Mouse (Mus musculus) stomach, embryonic 16.5 days (tissue): ENCODE data around the gene Cdc7. TPM values are rescaled to one million over a fixed set of nuclear protein-coding genes. Genes with fewer than 3 reads are reported as not detected.
A peak's percentile ranks its signal among the peaks of the same experiment; 100 is the strongest.

Source experiments
- ATAC-seq: fragments of 200-750 bp; cut with Nextera tagmentation; 2 replicates; pipeline ENCODE4 v1.8.0; 2017; ENCODE audit warnings: moderate number of reproducible peaks, moderate TSS enrichment; ENCODE audit not compliant: insufficient read depth, low FRiP score
- H3K27ac ChIP-seq: fragments of 300-500 bp; sonication (generic); 2 replicates; pipeline ENCODE4 v1.5.1; 2014; ENCODE audit warnings: low read length
- H3K27me3 ChIP-seq: fragments of 300-500 bp; sonication (generic); 2 replicates; pipeline ENCODE4 v1.6.1; 2014; ENCODE audit warnings: low read length, control low read depth, mixed read lengths; ENCODE audit not compliant: control insufficient read depth, insufficient read depth
- H3K36me3 ChIP-seq: fragments of 300-500 bp; sonication (generic); 2 replicates; pipeline ENCODE4 v1.6.1; 2014; ENCODE audit warnings: low read length; ENCODE audit not compliant: control insufficient read depth, insufficient read depth
- H3K4me1 ChIP-seq: fragments of 300-500 bp; sonication (generic); 2 replicates; pipeline ENCODE4 v1.6.1; 2014; ENCODE audit warnings: low read length, control low read depth, mixed read lengths; ENCODE audit not compliant: control insufficient read depth, insufficient read depth
- H3K4me2 ChIP-seq: fragments of 300-500 bp; sonication (generic); 2 replicates; pipeline ENCODE4 v1.6.1; 2014; ENCODE audit warnings: low read depth, low read length, mixed read lengths
- H3K4me3 ChIP-seq: fragments of 300-500 bp; sonication (generic); replicated peaks from 2 replicates; pipeline ENCODE4 v1.5.1; 2014; ENCODE audit warnings: mild to moderate bottlenecking, low read length
- H3K9ac ChIP-seq: fragments of 300-500 bp; sonication (generic); 2 replicates; pipeline ENCODE4 v1.6.1; 2014; ENCODE audit warnings: low read length
- H3K9me3 ChIP-seq: fragments of 300-500 bp; sonication (generic); replicated peaks from 2 replicates; pipeline ENCODE4 v1.6.1; 2016; ENCODE audit warnings: low read length, control low read depth; ENCODE audit not compliant: control insufficient read depth
- WGBS: fragments of 180-500 bp; shearing (Covaris S2); extraction: QIAGEN DNeasy Blood & Tissue Kit; methylation state at CpG from one replicate; pipeline ENCODE4 v1.1.7; 2014; 5-methylcytosine and 5-hydroxymethylcytosine counted together
- polyA plus RNA-seq: library from polyadenylated mRNA; unstranded; fragments of >200 nt; fragmentation: Nextera tagmentation; extraction: Ambion mirVana; gene quantifications from 2 replicates; pipeline ENCODE4 v1.2.1, GENCODE M21; 2015

Gene Cdc7
- polyA plus RNA-seq, 1 experiment from 2014 or later: 42.6 TPM

DNA sequence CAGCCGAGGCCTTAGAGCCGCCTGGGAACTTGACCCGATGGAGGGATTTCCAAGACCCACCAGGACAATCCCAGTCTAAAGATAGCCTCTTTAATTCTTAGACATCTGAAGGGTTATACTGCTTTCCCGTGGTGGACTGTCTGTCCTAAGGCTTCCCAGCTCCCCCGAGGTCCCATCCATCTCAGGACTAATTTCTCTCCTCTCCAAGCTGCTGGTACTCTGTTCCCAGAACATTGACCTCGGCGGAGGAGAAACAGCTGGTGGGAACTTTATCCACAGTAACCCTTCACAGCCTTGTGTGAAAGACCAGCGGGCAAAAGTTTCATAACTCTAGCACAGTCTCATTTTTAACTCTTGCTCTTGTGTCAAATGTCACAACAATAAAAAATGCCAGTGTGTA, 25.1 kb downstream of the Cdc7 start:
- H3K27ac ChIP-seq: peak overlapping the region; percentile 82
- WGBS: 32% methylated on average over 8 of the region's 8 CpGs
- H3K4me3 ChIP-seq: no peak overlapping the region
- H3K4me2 ChIP-seq: no peak overlapping the region
- ATAC-seq: peak; percentile 70
- H3K9me3 ChIP-seq: no peaks in the 10 kb centered on the region
- H3K36me3 ChIP-seq: no peaks in the 10 kb centered on the region
- H3K9ac ChIP-seq: no peak overlapping the region
- H3K4me1 ChIP-seq: peaks cover 28% of the 10 kb centered on the region
- H3K27me3 ChIP-seq: no peaks in the 10 kb centered on the region

DNA sequence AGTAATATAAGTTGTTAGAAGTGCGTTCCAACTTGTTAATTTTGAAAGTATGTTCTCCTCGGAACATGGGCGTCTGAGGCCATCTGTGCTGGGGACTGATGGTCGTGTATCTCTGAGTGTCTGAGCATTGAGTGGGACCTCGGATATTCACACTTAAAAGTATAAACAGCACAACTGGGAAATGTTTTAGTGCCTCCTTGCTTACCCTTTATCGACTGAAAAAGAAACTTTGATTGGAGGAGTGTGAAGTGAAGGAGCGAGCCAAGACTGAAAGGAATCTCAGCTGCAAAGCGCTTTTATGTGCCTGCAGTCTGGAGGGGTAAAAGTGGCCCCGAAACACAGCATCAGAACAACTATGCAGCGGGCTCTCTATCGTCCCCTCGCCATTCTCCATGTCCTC, 25.7 kb downstream of the Cdc7 start:
- Histone ChIP-seq H3K4me1 (peaks cover 31% of the 10 kb centered on the region), H3K9me3 (no peaks in the 10 kb centered on the region), H3K4me2 (0 out of 2 replicates have a peak overlapping the region, but pooled peaks have one; percentile 5), H3K36me3 (no peaks in the 10 kb centered on the region), H3K4me3 (no peak overlapping the region), H3K27me3 (no peaks in the 10 kb centered on the region), H3K27ac (peak overlapping the region; percentile 85), H3K9ac (no peak overlapping the region)
- no peak for ATAC-seq
- 58% methylated on average over 12 of the region's 12 CpGs for WGBS

DNA sequence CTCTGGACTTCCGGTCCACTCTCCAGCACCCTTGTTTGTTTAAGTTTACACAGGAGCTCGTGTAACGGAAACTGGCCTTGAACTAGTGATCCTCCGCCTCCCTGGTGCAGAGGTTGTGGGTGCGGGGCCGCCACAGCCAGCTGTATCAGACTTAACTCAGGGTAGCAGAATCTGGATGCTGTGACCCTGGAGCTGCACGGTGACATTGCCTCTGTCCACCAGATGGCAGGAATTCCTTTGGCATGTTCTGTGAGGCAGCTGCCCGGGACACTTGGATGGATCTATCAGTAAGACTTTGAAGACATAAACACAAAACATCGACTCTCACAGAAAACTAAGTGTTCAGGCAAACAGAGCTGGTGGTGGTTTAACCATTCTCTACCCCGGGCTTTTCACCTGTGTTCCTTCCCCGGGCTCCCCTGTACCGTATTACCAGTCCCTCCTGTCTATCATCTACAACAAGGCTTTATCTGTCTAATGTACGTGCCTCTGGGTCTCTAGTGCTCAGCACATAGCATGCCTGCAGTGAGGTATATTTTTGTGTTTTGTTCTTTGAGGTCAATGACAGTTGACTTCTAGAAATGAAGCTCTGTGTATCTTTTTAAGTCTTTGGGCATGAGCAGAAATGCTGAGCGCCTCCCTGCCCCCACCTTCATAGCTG, 26.6 kb downstream of the Cdc7 start:
- no peaks in the 10 kb centered on the region for H3K36me3 ChIP-seq
- ATAC-seq: peak; percentile 59; the same call in 1 of the 2 replicates
- peak overlapping the region; percentile 85 for H3K27ac ChIP-seq
- H3K27me3 ChIP-seq: no peaks in the 10 kb centered on the region
- WGBS: 23% methylated on average over 14 of the region's 14 CpGs
- H3K9me3 ChIP-seq: no peaks in the 10 kb centered on the region
- H3K9ac ChIP-seq: no peak overlapping the region
- no peak overlapping the region for H3K4me3 ChIP-seq
- H3K4me2 ChIP-seq: 0 out of 2 replicates have a peak overlapping the region, but pooled peaks have one; percentile 4
- peaks cover 35% of the 10 kb centered on the region for H3K4me1 ChIP-seq

DNA sequence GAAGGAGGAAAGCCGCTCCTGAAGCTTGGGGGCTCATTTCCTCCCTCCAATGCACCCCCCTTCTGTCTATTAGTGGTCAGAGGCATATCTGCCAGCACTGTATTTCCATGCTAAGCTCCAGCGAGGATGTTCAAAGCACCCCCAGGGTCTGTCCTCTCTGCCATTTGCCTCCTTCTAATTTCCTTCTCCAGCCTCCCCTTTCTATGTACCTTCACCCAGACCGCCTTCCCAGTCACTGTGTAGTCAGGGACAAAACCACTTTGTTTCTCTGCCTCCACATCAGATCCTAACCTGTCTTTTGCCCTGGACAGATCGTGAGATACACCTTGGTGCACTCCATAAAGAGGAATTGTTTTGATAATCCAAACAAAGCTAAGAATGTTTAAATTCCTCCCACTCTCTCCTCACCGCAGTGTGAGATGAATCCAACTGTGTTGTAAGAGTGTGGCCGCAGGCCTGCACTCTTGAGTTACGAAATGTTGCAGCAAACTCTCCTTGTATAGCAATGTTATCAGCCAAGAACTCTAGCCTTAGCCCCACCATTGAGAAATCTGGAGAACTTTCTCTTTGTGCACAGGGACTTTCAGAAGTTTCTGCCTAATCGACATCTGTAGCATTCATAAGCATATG, 27.3 kb downstream of the Cdc7 start:
- no peaks in the 10 kb centered on the region for H3K9me3 ChIP-seq
- no peak overlapping the region for H3K4me2 ChIP-seq
- peaks cover 39% of the 10 kb centered on the region for H3K4me1 ChIP-seq
- no peaks in the 10 kb centered on the region for H3K27me3 ChIP-seq
- no peak overlapping the region for H3K9ac ChIP-seq
- H3K36me3 ChIP-seq: no peaks in the 10 kb centered on the region
- no peak overlapping the region for H3K4me3 ChIP-seq
- WGBS: 37% methylated on average over 8 of the region's 8 CpGs
- no peak for ATAC-seq
- peak overlapping the region; percentile 85 for H3K27ac ChIP-seq

DNA sequence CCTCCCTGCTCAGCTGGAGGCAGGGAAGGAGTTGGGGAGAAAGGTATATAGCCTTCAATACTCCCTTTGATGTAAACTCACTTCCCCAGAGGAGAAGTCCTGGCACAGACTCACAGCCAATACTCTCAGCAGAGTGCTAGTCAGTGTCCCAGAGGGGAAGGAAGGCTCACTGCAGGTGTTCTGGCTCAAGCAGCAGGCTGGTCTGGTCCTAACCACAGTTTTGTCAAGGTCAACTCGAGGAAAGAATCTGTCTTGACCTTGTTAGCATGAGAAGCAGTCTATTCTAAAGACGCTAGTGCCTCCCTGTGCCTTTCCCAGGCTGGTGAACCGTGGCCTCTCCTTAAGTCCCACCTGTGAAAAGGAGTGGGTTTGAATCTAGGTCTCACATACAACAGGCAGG, 30.6 kb downstream of the Cdc7 start:
- Histone ChIP-seq H3K4me2 (no peak overlapping the region), H3K27ac (no peak overlapping the region), H3K27me3 (no peaks in the 10 kb centered on the region), H3K36me3 (no peaks in the 10 kb centered on the region), H3K4me3 (no peak overlapping the region), H3K4me1 (peaks cover 31% of the 10 kb centered on the region; the same call in 1 of the 2 replicates), H3K9ac (no peak overlapping the region), H3K9me3 (no peaks in the 10 kb centered on the region)
- no peak for ATAC-seq
- WGBS: 40% methylated on average over 3 of the region's 3 CpGs

DNA sequence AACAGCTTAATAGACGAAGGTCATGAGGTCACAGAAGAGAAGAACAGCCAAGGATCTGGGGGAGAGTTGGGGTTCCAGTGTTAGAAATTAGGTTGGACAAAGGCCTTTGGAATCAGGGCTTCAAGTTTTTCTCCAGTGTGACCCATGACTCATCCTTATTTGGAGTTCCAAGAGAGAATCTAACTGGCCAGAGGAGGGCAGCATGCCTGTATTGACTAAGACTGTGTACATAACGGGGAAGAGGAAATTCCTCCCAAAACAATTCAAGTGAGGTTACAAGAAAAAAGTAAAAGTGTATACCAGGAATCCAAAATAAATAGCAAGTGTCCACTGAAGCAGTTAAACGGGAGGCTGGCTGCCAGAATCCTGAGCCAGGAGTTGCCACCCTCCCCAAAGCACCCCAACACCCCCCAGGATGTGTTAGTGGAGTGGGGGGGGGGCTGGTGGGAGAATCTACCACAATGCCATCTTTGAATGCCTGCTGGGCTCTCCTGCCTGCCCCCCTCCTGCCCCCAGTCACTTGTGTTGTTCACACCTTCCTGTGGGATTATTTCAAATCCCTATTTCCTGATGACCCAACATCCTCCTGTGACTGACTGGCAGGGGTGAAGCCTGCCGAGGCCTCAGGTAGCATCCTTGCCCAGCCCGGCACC, 31.9 kb downstream of the Cdc7 start:
- H3K9ac ChIP-seq: no peak overlapping the region
- H3K4me3 ChIP-seq: no peak overlapping the region
- no peaks in the 10 kb centered on the region for H3K27me3 ChIP-seq
- H3K4me2 ChIP-seq: no peak overlapping the region
- 0 out of 2 replicates have a peak overlapping the region, but pooled peaks have one; percentile 1 for H3K27ac ChIP-seq
- H3K36me3 ChIP-seq: no peaks in the 10 kb centered on the region
- no peaks in the 10 kb centered on the region for H3K9me3 ChIP-seq
- 41% methylated on average over 5 of the region's 5 CpGs for WGBS
- ATAC-seq: peak; percentile 74
- peaks cover 20% of the 10 kb centered on the region; the same call in 1 of the 2 replicates for H3K4me1 ChIP-seq

DNA sequence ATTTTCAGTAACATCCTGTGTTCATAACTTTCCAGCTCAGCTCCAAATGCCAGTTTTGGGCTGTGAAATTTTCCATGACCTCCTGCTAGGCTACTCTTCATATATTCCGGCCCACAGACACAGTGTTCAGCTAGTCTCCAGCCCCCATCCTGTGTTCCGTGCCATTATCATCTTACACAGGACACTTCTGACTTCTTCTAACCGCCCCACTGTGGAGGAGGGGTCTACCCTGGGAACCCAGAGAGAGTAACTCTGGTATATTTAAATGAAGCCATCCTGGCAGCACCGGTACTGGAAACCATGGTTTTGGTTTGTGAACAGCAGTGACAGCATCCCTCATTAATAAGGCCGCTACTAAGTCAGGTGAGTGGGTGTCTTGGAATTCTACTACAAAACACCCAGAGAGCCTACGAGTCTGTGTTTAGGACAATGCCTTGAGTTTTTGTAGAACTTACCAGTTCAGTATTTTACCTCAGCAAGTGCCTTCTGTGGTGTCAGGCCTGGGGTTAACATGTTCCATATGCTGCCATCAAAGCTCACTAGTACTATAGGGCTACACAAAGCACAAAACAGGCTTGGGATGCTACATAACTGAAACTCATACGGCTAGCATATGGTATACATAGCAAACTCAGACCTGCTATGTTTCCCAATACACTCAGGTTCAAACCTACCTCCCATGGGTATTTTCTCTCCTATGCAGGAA, 32.6 kb downstream of the Cdc7 start:
- Histone ChIP-seq H3K9me3 (no peaks in the 10 kb centered on the region), H3K27ac (0 out of 2 replicates have a peak overlapping the region, but pooled peaks have one; percentile 1), H3K9ac (no peak overlapping the region), H3K36me3 (no peaks in the 10 kb centered on the region), H3K27me3 (no peaks in the 10 kb centered on the region), H3K4me3 (no peak overlapping the region), H3K4me1 (peaks cover 18% of the 10 kb centered on the region; the same call in 1 of the 2 replicates), H3K4me2 (no peak overlapping the region)
- no peak for ATAC-seq
- WGBS: 62% methylated on average over 7 of the region's 7 CpGs

DNA sequence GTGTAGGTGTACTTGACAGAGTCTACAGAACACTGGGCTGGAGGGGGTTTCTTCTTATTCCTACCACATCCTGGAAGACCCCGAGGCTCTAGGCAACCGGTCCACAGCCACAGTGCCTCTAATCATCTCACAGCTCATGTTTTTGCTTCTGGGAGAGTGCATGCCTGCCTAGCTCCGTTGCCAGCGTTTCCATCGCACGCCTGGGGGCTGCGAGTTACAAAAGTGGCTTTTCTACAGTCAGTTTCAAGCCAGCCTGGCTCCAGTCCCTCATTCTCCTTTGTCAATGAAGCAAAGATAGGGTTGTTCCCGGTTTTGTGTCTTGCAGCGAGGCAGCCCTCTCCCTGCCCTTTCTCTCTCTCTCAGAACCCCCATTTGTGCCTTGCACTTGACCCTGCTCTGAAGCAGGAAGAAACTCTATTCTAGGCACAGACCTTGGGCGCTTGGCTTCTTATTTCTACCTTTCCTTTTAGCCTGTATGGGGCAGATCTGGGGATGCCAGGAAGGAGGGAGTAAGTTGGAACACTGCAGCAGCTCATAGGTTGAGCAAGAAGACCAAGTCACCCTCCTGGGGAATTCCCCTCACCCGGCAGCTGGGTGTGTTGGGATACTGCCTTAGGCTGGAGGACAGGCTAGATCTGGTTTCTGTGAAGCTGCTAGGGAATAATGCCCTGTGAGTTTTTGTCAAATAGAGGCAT, 37.4 kb downstream of the Cdc7 start:
- 53% methylated on average over 11 of the region's 11 CpGs for WGBS
- 0 out of 2 replicates have a peak, but pooled peaks cover 5% of the 10 kb centered on the region for H3K9me3 ChIP-seq
- peak; percentile 58 for ATAC-seq
- H3K4me2 ChIP-seq: no peak overlapping the region
- peaks cover 11% of the 10 kb centered on the region; the same call in 1 of the 2 replicates for H3K4me1 ChIP-seq
- no peak overlapping the region; the same call in 1 of the 2 replicates for H3K27ac ChIP-seq
- peak overlapping the region; percentile 21; the same call in 1 of the 2 replicates for H3K9ac ChIP-seq
- H3K27me3 ChIP-seq: no peaks in the 10 kb centered on the region
- no peaks in the 10 kb centered on the region for H3K36me3 ChIP-seq
- no peak overlapping the region for H3K4me3 ChIP-seq
